Mouse (Mus musculus): ENCODE results near the gene Gm21170. TPM values are rescaled to one million over a fixed set of nuclear protein-coding genes. Genes with fewer than 3 reads are reported as not detected.
"Not testable (repeated sequence)": the region's sequence is repeated elsewhere in the genome, so short reads cannot be mapped to it uniquely, and the experiment has no call there.

Gm21170 gene
- polyA plus RNA-seq (2016; fragmentation: Nextera tagmentation; extraction: Ambion mirVana): not detected in 2 replicates

DNA sequence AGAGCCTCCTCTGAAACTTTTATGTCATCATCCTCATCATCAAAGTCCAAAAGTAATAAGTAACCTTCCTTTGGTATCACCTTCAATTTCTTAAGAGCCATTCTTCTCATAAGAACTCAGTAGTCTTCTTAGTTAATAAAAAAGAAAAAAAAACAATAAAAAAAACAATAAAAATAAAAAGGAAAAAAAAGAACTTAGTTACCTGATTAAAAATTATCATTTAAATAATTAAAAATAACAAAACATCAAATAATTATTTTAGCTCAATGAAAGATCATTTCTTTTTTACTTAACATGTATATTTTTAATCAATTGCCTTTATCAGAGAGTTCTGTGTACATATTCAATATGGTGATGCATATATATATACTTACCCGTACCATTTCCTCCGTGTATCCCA lies at the start of gene Gm21170:
Gm21170 (minus strand) TSS at position 101 of the 400 bp plus-strand sequence.
- H3K4me1 ChIP-seq; H3K36me3 ChIP-seq (replicated peaks); H3K27me3 ChIP-seq (replicated peaks; ENCODE audit: low read depth, poor library complexity, severe bottlenecking); H3K9me3 ChIP-seq; DNase-seq (ENCODE audit: low spot score); H3K4me3 ChIP-seq; H3K27ac ChIP-seq (replicated peaks): not testable (repeated sequence)
- WGBS: no CpG with 5 or more reads among the region's 2 CpGs

Other genes starting within 250 kb of the Gm21170 start
- gene Gm21256, start 240.1 kb downstream of the Gm21170 start, polyA plus RNA-seq (2016; fragmentation: Nextera tagmentation; extraction: Ambion mirVana): not detected in 2 replicates

Measured in embryonic facial prominence, embryonic 10.5 days (tissue).